Mouse (Mus musculus) testis, postnatal 14 days (tissue): ENCODE measurements around the gene Mrps14.

Experiments used
- DNase-seq: peaks from one replicate; pipeline ENCODE4 v3.0.0; 2021; ENCODE audit warnings: low spot score

The Mrps14 gene

GRCm38 (mm10) chr1:160227850-160228249 is 32.8 kb downstream of the Mrps14 start:
- DNase-seq = no peak

GRCm38 (mm10) chr1:160231013-160231412 is 36.0 kb downstream of the Mrps14 start:
- no peak for DNase-seq

GRCm38 (mm10) chr1:160232113-160232512 is 37.1 kb downstream of the Mrps14 start:
- no peak for DNase-seq

GRCm38 (mm10) chr1:160233921-160234320 is 38.9 kb downstream of the Mrps14 start:
- DNase-seq = no peak

GRCm38 (mm10) chr1:160237981-160238380 is 43.0 kb downstream of the Mrps14 start:
- no peak for DNase-seq

GRCm38 (mm10) chr1:160238852-160239443 is 43.9 kb downstream of the Mrps14 start:
- DNase-seq = no peak

- no peak for DNase-seq
Measured at GRCm38 (mm10) chr1:160240091-160240490, 45.1 kb downstream of the Mrps14 start.

- no peak for DNase-seq
Measured at GRCm38 (mm10) chr1:160244689-160245088, 49.7 kb downstream of the Mrps14 start.

- no peak for DNase-seq
Measured at GRCm38 (mm10) chr1:160245954-160246353, 50.9 kb downstream of the Mrps14 start.

GRCm38 (mm10) chr1:160246844-160247243 is 51.8 kb downstream of the Mrps14 start:
- DNase-seq = no peak

- DNase-seq = no peak
Measured at GRCm38 (mm10) chr1:160247473-160247872, 52.5 kb downstream of the Mrps14 start.

GRCm38 (mm10) chr1:160249786-160250185 is 54.8 kb downstream of the Mrps14 start:
- no peak for DNase-seq

GRCm38 (mm10) chr1:160250782-160251181 is 55.8 kb downstream of the Mrps14 start:
- no peak for DNase-seq

GRCm38 (mm10) chr1:160251388-160252007 is 56.5 kb downstream of the Mrps14 start:
- no peak for DNase-seq
